Mouse (Mus musculus) myocyte (in vitro differentiated cells): ENCODE results near the gene Rasal1.

Source experiments
- CEBPB ChIP-seq: IDR thresholded peaks from 2 replicates; pipeline ENCODE4 v1.6.1; 2011; ENCODE audit warnings: mild to moderate bottlenecking, moderate library complexity; ENCODE audit not compliant: poor library complexity, insufficient read depth, severe bottlenecking
- E2F4 ChIP-seq: IDR thresholded peaks from one replicate; pipeline ENCODE4 v1.6.1; 2011; ENCODE audit warnings: mild to moderate bottlenecking, control low read depth, moderate library complexity; ENCODE audit not compliant: insufficient read depth
- MAX ChIP-seq: IDR thresholded peaks from one replicate; pipeline ENCODE4 v1.6.1; 2011; ENCODE audit warnings: low read depth, mild to moderate bottlenecking, control low read depth
- POLR2A ChIP-seq: IDR thresholded peaks from one replicate; pipeline ENCODE4 v1.6.1; 2011; ENCODE audit warnings: low read depth, mild to moderate bottlenecking, control low read depth, moderate library complexity; ENCODE audit not compliant: insufficient read length
- REST ChIP-seq: IDR thresholded peaks from one replicate; pipeline ENCODE4 v1.6.1; 2011; ENCODE audit warnings: mild to moderate bottlenecking, control low read depth, moderate library complexity; ENCODE audit not compliant: insufficient read depth, insufficient read length
- SRF ChIP-seq: IDR thresholded peaks from one replicate; pipeline ENCODE4 v1.6.1; 2011; ENCODE audit warnings: low read depth; ENCODE audit not compliant: control insufficient read depth, insufficient read length
- TCF3 ChIP-seq: IDR thresholded peaks from one replicate; pipeline ENCODE4 v1.6.1; 2011; ENCODE audit warnings: low read depth, control low read depth; ENCODE audit not compliant: insufficient read length
- USF1 ChIP-seq: IDR thresholded peaks from one replicate; pipeline ENCODE4 v1.6.1; 2011; ENCODE audit warnings: low read depth, mild to moderate bottlenecking, control low read depth, moderate library complexity

GRCm38 (mm10) chr5:120725811-120726455, 77.3 kb downstream of the Rasal1 start:
- no peak for TF ChIP-seq CEBPB
- no peak for TF ChIP-seq REST
- TF ChIP-seq MAX = no peak
- TF ChIP-seq POLR2A = no peak
- no peak for TF ChIP-seq TCF3
- TF ChIP-seq USF1 = no peak
- TF ChIP-seq SRF = no peak
- TF ChIP-seq E2F4 = no peak
